Mouse (Mus musculus): ENCODE data around the gene Sgsm2. TPM values are rescaled to one million over a fixed set of nuclear protein-coding genes. Genes with fewer than 3 reads are reported as not detected.

Gene Sgsm2
- polyA plus RNA-seq, 1 experiment, result 7.3 TPM

DNA sequence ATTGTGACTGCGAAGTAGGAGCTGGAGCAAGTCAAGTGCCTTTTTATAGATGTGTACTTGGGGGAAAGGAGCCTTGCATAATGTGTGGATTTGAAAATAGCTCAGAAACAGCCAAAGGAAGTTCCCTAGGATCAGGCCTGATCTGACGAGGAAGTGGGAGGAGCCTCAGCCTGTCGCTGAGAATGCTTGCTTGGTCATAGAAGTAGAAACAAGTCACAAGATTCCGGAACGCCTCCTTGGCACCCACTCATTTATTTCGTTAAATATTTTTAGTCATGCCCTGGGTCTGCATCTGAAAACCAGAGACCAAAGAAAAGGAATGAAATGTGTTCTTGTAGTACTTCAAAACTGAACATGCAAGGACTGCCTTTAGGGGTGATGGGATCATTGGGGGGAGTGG is 57.9 kb downstream of the Sgsm2 start:
- under 1% methylated on average over 6 of the region's 6 CpGs for WGBS
- DNase-seq (ENCODE audit: low read depth in 1 of 2, low spot score in 2 of 2), result peak; percentile 54 to 73

DNA sequence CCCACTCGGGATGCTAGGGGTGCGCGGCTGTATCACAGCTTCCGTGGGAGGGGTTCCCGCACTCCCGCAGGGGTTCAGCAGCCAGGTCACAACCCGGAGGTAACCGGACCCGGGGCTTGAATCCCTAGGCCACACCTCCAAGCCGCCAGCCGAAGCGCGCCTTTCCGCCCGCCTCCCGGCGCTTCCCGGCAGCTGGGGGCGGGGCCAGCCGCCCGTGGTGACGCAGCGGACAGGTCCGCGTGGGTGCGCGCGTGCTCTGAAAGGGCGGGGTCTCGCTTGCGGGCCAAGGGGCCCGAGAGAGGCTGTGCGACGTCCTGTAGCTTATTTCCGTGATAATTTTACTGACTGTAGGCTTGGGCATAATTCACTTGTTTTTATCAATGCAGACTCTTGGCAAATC is 58.4 kb downstream of the Sgsm2 start:
- Histone ChIP-seq H3K27me3 (ENCODE audit: control insufficient read depth, insufficient read depth, low read length) (no peaks in the 10 kb centered on the region), H3K36me3 (ENCODE audit: control insufficient read depth, insufficient read depth, low read length) (peaks cover 23% of the 10 kb centered on the region), H3K4me1 (ENCODE audit: control insufficient read depth, insufficient read depth, insufficient read length) (peaks cover 35% of the 10 kb centered on the region), H3K27ac (ENCODE audit: insufficient read depth, low read length) (peak overlapping the region; percentile 94), H3K4me3 (ENCODE audit: extremely low read depth, insufficient read depth, insufficient read length) (peak overlapping the region; percentile 69)
- DNase-seq (ENCODE audit: low read depth in 1 of 2, low spot score in 2 of 2), result peak; percentile 93
- TF ChIP-seq CTCF (IDR thresholded peaks at IDR 0.05; ENCODE audit: extremely low read depth, insufficient read depth, insufficient read length, insufficient replicate concordance), result no peak
- no peak for TF ChIP-seq POLR2A (IDR thresholded peaks at IDR 0.05; ENCODE audit: low read depth, low read length)
- under 1% methylated on average over 34 of the region's 35 CpGs for WGBS

More for the DNA sequence above, 57.9 kb downstream of the Sgsm2 start:
- peaks cover 26% of the 10 kb centered on the region for H3K36me3 ChIP-seq (ENCODE audit: control insufficient read depth, insufficient read depth, low read length)
- H3K27ac ChIP-seq (ENCODE audit: insufficient read depth, low read length), result peak overlapping the region; percentile 47
- no peak for TF ChIP-seq POLR2A (IDR thresholded peaks at IDR 0.05; ENCODE audit: low read depth, low read length)
- no peak for TF ChIP-seq CTCF (IDR thresholded peaks at IDR 0.05; ENCODE audit: extremely low read depth, insufficient read depth, insufficient read length, insufficient replicate concordance)
- peaks cover 30% of the 10 kb centered on the region for H3K4me1 ChIP-seq (ENCODE audit: control insufficient read depth, insufficient read depth, insufficient read length)
- H3K27me3 ChIP-seq (ENCODE audit: control insufficient read depth, insufficient read depth, low read length), result no peaks in the 10 kb centered on the region
- no peak overlapping the region for H3K4me3 ChIP-seq (ENCODE audit: extremely low read depth, insufficient read depth, insufficient read length)

DNA sequence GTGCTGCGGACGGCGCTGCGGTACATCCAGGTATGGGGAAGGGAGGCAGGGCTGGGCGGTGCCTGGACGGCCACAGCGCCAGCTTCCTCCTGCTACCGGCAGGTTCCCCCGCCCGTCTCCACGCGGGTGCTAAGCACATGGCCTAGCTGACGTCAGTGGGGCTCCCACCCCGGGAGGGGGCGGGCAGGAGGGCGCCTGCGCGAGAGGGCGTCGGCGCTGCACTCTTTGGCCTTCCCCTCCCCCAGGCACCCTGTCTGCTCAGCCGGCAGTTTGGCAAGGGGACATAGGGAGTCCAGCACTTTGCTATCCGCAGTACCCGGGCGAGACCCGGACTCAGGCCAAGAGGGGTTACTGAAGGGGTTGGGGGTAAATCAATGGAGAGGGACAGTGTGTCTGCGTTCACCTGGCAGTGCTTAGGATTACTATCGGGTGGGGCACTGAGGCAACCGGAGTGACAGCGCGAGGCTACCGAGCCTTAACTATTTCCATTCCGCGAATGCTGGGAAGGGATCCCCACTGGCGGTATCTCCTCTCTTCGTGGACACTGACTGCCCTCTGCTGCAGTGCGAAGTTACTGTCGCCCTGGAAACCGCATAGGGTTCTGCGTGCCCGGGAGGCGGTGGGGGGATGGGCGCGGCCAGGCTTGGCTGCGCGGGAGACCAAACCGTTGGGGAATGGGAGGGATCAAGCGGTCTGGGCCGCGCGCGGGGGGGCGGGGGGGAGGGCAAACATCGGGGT is 59.0 kb downstream of the Sgsm2 start:
- peaks cover 17% of the 10 kb centered on the region for H3K36me3 ChIP-seq (ENCODE audit: control insufficient read depth, insufficient read depth, low read length)
- peak overlapping the region; percentile 69 for H3K4me3 ChIP-seq (ENCODE audit: extremely low read depth, insufficient read depth, insufficient read length)
- WGBS, result under 1% methylated on average over 53 of the region's 54 CpGs
- DNase-seq (ENCODE audit: low read depth in 1 of 2, low spot score in 2 of 2), result peak; percentile 95 to 98
- no peaks in the 10 kb centered on the region for H3K27me3 ChIP-seq (ENCODE audit: control insufficient read depth, insufficient read depth, low read length)
- TF ChIP-seq POLR2A (IDR thresholded peaks at IDR 0.05; ENCODE audit: low read depth, low read length), result no peak; the same call in none of the 2 replicates
- TF ChIP-seq CTCF (IDR thresholded peaks at IDR 0.05; ENCODE audit: extremely low read depth, insufficient read depth, insufficient read length, insufficient replicate concordance), result 0 out of 2 replicates have a peak, but pooled peaks have one; percentile 9
- peaks cover 39% of the 10 kb centered on the region for H3K4me1 ChIP-seq (ENCODE audit: control insufficient read depth, insufficient read depth, insufficient read length)
- H3K27ac ChIP-seq (ENCODE audit: insufficient read depth, low read length), result peak overlapping the region; percentile 94

DNA sequence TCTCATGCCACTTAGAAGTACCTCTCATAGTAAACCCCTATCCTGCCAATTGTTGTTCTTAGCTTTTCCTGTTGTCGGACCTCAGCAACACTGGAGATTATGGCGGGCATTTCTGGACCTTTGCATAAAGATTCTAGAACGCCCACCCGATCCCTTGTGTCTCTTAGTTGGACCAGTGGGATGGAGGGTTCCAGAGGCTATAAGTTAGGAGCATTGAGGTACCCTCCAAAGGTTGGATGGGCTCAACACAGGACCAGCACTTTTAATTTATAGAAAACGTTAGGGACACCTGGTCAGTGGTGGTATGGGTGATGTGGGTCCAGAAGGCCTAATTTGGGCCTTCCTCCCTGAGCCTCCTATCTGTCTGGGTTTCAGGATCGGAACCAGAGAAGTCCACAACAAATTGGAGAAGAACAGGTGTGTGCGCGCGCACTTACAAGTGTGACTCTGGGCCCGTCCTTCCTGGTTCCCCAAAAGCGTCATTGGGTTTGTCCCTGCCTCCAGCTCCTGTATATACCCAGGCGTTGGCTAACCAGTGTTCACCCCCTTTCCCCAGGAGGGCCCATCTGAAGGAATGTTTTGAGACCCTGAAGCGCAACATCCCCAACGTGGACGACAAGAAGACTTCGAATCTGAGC is 59.7 kb downstream of the Sgsm2 start:
- H3K36me3 ChIP-seq (ENCODE audit: control insufficient read depth, insufficient read depth, low read length), result peaks cover 11% of the 10 kb centered on the region

DNA sequence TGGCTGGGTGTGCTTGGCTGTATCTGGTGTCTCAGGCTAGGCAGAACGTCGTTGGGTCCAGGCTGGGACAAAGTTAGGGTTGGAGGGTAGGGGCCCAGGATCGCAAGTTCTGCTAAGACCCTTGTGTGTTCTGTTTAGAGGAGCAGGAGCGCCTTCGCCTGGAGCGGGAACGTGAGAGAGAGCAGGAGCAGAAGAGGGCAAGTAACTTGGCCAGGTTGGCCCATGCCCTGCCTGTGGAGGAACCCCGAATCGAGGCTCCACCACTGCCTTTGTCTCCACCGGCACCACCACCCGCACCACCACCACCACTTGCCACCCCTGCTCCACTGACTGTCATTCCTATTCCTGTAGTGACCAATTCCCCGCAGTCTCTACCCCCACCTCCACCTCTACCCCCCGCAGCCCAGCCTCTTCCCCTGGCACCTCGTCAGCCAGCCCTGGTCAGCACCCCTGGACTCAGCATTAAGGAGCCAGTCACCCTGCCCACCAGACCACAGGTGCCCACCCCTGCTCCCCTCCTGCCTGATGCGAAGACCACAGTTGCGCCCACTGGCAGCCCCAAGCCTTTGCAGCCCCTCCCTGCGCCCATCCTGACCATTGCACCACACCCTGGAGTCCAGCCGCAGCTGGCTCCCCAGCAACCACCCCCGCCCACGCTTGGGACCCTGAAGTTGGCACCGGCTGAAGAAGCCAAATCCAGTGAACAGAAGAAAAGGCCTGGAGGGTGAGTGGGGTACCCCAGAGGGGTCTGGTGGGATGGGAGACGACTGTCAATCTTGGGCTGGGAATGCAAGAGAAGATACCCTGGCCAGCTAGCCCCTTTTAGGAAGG is 60.4 kb downstream of the Sgsm2 start:
- H3K36me3 ChIP-seq (ENCODE audit: control insufficient read depth, insufficient read depth, low read length), result peaks cover 9% of the 10 kb centered on the region
- no peak for TF ChIP-seq CTCF (IDR thresholded peaks at IDR 0.05; ENCODE audit: extremely low read depth, insufficient read depth, insufficient read length, insufficient replicate concordance)
- no peak for TF ChIP-seq POLR2A (IDR thresholded peaks at IDR 0.05; ENCODE audit: low read depth, low read length)
- no peak for DNase-seq (ENCODE audit: low read depth in 1 of 2, low spot score in 2 of 2)
- 93% methylated on average over 22 of the region's 22 CpGs for WGBS
- H3K27ac ChIP-seq (ENCODE audit: insufficient read depth, low read length), result peak overlapping the region; percentile 94; the same call in 1 of the 2 replicates
- no peaks in the 10 kb centered on the region for H3K27me3 ChIP-seq (ENCODE audit: control insufficient read depth, insufficient read depth, low read length)
- no peak overlapping the region for H3K4me3 ChIP-seq (ENCODE audit: extremely low read depth, insufficient read depth, insufficient read length)
- H3K4me1 ChIP-seq (ENCODE audit: control insufficient read depth, insufficient read depth, insufficient read length), result peaks cover 38% of the 10 kb centered on the region

More for the DNA sequence above, 59.7 kb downstream of the Sgsm2 start:
- DNase-seq (ENCODE audit: low read depth in 1 of 2, low spot score in 2 of 2), result no peak
- TF ChIP-seq CTCF (IDR thresholded peaks at IDR 0.05; ENCODE audit: extremely low read depth, insufficient read depth, insufficient read length, insufficient replicate concordance), result no peak
- TF ChIP-seq POLR2A (IDR thresholded peaks at IDR 0.05; ENCODE audit: low read depth, low read length), result no peak
- Histone ChIP-seq H3K27ac (ENCODE audit: insufficient read depth, low read length) (peak overlapping the region; percentile 94), H3K4me1 (ENCODE audit: control insufficient read depth, insufficient read depth, insufficient read length) (peaks cover 38% of the 10 kb centered on the region), H3K4me3 (ENCODE audit: extremely low read depth, insufficient read depth, insufficient read length) (peak overlapping the region; percentile 22; the same call in 1 of the 2 replicates), H3K27me3 (ENCODE audit: control insufficient read depth, insufficient read depth, low read length) (no peaks in the 10 kb centered on the region)
- 36% methylated on average over 16 of the region's 16 CpGs for WGBS

DNA sequence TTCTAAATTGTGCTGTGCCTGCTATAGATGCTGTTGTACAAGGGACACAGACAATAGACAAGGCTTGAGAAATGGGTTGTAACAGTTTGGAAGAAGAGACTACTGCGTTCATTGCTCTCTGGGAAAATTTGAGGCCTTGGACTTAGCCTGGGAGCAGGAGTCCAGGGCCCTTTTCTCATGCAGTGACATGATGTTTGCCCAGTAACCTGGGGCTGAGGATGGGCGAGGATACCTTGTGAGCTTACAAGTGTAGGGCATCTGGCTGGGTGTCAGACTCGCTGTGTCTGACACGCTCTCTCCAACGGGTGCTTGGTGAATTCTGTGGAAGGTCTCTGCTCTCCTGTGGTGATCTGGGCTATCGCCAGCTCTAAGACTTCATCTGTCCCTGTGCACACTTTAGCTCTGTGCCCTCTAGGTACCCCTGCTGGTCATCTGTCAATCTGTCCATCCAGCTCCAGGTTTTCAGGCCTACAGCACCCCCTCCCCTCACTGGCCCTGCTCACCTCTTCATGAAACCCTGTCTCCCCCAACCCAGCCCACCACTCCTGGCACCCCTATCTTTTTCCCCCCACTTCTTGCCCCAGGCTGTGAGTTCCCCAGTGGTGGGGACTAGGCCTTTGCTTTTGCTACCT is 61.2 kb downstream of the Sgsm2 start:
- DNase-seq (ENCODE audit: low read depth in 1 of 2, low spot score in 2 of 2), result no peak
- Histone ChIP-seq H3K4me3 (ENCODE audit: extremely low read depth, insufficient read depth, insufficient read length) (no peak overlapping the region), H3K27ac (ENCODE audit: insufficient read depth, low read length) (no peak overlapping the region), H3K4me1 (ENCODE audit: control insufficient read depth, insufficient read depth, insufficient read length) (peaks cover 38% of the 10 kb centered on the region), H3K27me3 (ENCODE audit: control insufficient read depth, insufficient read depth, low read length) (no peaks in the 10 kb centered on the region), H3K36me3 (ENCODE audit: control insufficient read depth, insufficient read depth, low read length) (peaks cover 8% of the 10 kb centered on the region)
- WGBS, result 90% methylated on average over 6 of the region's 6 CpGs
- TF ChIP-seq CTCF (IDR thresholded peaks at IDR 0.05; ENCODE audit: extremely low read depth, insufficient read depth, insufficient read length, insufficient replicate concordance) (no peak), POLR2A (IDR thresholded peaks at IDR 0.05; ENCODE audit: low read depth, low read length) (no peak)

All from spleen, adult 2 months (tissue).